Mouse (Mus musculus) 3T3-L1 (cell line): ENCODE results near the gene Cryge.

Experiments
- DNase-seq: peaks from one replicate; pipeline ENCODE4 v3.0.0-alpha.2; 2015; ENCODE audit warnings: low read depth, low spot score

The Cryge gene

GRCm38 (mm10) chr1:65012726-65013125 is 38.2 kb downstream of the Cryge start:
- DNase-seq = no peak

DNA sequence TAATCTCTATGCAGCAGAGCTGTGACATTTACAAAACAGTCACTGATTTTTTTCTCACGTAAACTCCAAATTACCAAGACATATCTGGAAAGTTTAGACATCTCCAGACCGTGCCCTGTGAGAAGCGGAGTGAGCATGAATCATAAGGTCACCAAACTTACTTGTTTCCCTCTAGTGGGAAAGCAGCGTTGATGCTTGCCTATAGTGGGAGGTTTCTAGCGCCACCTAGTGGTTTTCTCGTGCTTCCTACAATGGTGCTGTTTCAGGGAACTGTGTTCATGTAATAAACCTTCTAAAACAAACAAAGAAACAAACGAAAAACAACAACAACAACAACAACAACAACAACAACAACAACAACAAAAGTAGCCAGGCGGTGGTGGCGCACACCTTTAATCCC is 40.8 kb downstream of the Cryge start:
- DNase-seq = peak; percentile 95

DNA sequence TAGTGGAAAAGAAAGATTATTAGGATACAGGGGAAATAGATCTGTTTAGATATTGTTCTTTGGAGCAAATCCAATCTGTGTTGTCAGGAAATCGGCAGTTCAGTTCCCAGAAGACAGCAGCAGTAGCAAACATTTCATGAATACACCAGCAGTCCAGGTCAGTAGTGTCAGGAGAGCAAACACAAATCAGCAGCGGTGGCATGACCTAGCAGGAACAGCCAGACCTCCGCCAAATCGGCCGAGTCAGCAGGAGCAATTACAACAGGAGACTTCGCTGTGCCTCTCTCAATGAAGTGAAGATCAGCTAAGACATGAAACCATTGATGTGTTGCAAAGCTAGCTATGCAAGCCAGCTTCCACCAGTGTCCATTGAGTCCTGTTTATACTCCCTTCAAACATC is 45.4 kb downstream of the Cryge start:
- DNase-seq = no peak

DNA sequence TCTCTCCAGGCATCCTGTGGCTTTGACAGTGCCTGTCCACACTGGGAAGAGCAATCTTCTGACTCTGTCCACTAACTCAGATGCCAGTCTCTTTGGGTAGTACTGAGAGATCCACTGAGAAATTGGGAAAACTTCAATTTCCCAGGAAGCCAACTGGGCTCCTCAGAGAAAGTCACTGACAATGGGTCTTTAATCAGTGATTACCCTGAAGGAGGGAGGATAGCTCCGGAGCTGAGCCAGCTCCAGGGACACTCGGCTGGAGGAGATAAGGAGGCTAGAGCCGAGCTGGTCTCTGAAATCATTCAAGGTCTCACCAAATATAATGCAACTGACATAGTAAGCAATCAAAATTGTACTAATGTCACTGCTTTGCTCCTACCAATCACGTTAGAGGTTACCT is 46.4 kb downstream of the Cryge start:
- DNase-seq = no peak
